Mouse (Mus musculus) forebrain, embryonic 12.5 days (tissue): ENCODE measurements around the gene Vmn2r77. TPM values are rescaled to one million over a fixed set of nuclear protein-coding genes. Genes with fewer than 3 reads are reported as not detected.
"Not testable (repeated sequence)": the region's sequence is repeated elsewhere in the genome, so short reads cannot be mapped to it uniquely, and the experiment has no call there.

Source experiments
- ATAC-seq: fragments of 200-750 bp; cut with Nextera tagmentation; 2 replicates; pipeline ENCODE4 v1.8.0; 2017; ENCODE audit warnings: moderate TSS enrichment; ENCODE audit not compliant: low FRiP score
- H3K27ac ChIP-seq: fragments of 300-500 bp; sonication (generic); 2 replicates; pipeline ENCODE4 v1.5.1; 2016; ENCODE audit warnings: mild to moderate bottlenecking
- H3K27me3 ChIP-seq: fragments of 300-500 bp; sonication (generic); 2 replicates; pipeline ENCODE4 v1.6.1; 2016; ENCODE audit warnings: mild to moderate bottlenecking
- H3K36me3 ChIP-seq: fragments of 300-500 bp; sonication (generic); replicated peaks from 2 replicates; pipeline ENCODE4 v1.6.1; 2016; ENCODE audit warnings: mild to moderate bottlenecking
- H3K4me1 ChIP-seq: fragments of 300-500 bp; sonication (generic); 2 replicates; pipeline ENCODE4 v1.6.1; 2016
- H3K4me2 ChIP-seq: fragments of 300-500 bp; sonication (generic); 2 replicates; pipeline ENCODE4 v1.6.1; 2016; ENCODE audit warnings: mild to moderate bottlenecking, moderate library complexity
- H3K4me3 ChIP-seq: fragments of 300-500 bp; sonication (generic); replicated peaks from 2 replicates; pipeline ENCODE4 v1.5.1; 2016; ENCODE audit warnings: mild to moderate bottlenecking
- H3K9ac ChIP-seq: fragments of 300-500 bp; sonication (generic); 2 replicates; pipeline ENCODE4 v1.6.1; 2016; ENCODE audit warnings: mild to moderate bottlenecking
- H3K9me3 ChIP-seq: fragments of 300-500 bp; sonication (generic); 2 replicates; pipeline ENCODE4 v1.6.1; 2016
- WGBS: fragments of 180-500 bp; shearing (Covaris S2); methylation state at CpG from one replicate; pipeline ENCODE4 v1.1.7; 2016; 5-methylcytosine and 5-hydroxymethylcytosine counted together
- polyA plus RNA-seq: library from polyadenylated mRNA; unstranded; fragments of >200 nt; fragmentation: Nextera tagmentation; extraction: Ambion mirVana; gene quantifications from 2 replicates; pipeline ENCODE4 v1.2.1, GENCODE M21; 2016

The Vmn2r77 gene
- polyA plus RNA-seq = not detected in 2 replicates

DNA sequence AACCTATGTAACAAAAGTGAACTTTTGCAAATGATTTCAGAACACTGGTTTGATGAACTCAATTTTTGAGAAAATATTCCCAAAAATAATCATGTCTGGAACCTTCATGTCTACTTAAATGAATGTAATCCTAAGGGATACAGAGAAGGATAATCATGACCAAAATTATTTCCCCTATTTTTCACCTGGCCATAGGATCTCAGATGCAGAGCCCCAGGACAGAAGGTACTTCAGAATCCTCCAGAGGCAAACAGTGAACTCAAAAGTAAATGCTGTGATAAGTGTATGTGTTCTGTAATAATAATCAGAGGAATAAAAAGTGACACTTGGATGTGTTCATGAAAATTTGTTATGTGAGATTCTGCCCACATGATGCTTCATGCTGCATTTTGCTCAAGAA, at the start of gene Vmn2r77:
Gene Vmn2r77 (plus strand): TSS at position 301 of the 400 bp plus-strand sequence.
- Histone ChIP-seq H3K36me3 (no peaks in the 10 kb centered on the region), H3K27me3 (no peaks in the 10 kb centered on the region), H3K9ac (no peak within 1 kb of the TSS), H3K4me2 (no peak within 1 kb of the TSS), H3K27ac (no peak within 1 kb of the TSS), H3K4me1 (no peaks in the 10 kb centered on the region), H3K4me3 (no peak within 1 kb of the TSS), H3K9me3 (no peaks in the 10 kb centered on the region)
- no peak for ATAC-seq

DNA sequence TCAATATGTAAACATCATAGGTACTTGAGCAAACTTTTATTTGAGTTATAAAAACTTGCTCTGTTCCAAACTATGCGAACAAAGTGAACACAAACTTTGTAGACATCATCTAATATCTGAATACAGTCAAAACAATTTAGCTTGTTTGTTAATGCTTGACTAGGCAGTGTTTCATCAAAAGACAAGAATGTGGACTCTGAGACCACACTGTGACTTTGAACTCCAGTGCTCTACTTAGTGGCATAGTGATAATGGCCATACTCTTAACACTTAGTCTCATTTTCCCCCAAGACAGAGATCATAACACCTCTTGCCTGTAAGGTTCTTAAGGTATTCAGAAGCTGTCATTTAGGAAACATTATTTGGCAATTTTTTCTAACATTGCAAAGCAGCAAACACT, 34.1 kb upstream of the Vmn2r77 start:
- no peak overlapping the region for H3K27ac ChIP-seq
- no peak overlapping the region for H3K9ac ChIP-seq
- H3K4me1 ChIP-seq = no peaks in the 10 kb centered on the region
- H3K4me2 ChIP-seq = no peak overlapping the region
- H3K27me3 ChIP-seq = no peaks in the 10 kb centered on the region
- no peaks in the 10 kb centered on the region for H3K9me3 ChIP-seq
- H3K4me3 ChIP-seq = no peak overlapping the region
- WGBS = 79% methylated on average over 1 of the region's 1 CpGs
- no peak for ATAC-seq
- no peaks in the 10 kb centered on the region for H3K36me3 ChIP-seq

DNA sequence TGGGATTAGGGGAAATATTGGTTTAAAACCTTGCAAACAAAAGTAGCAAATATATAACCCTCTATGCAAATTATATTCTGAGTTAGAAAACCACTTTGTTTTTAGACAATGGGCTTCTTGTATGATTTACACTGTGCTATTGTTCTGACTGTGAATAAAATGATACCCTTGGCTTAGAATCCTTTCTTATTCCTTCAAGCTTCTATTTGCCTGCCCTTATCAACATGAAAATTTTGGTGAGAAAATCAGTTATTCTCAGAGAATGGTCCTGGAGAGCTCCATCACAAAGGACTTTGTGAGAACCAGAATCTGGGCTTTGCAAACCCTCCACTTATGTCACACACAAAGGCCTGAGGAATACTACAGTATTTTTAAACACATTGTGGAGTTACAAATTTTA, 30.2 kb upstream of the Vmn2r77 start:
- H3K27me3 ChIP-seq = no peaks in the 10 kb centered on the region
- no peak for ATAC-seq
- no peaks in the 10 kb centered on the region for H3K9me3 ChIP-seq
- no peak overlapping the region for H3K4me3 ChIP-seq
- H3K4me2 ChIP-seq = no peak overlapping the region
- no peak overlapping the region for H3K9ac ChIP-seq
- no peaks in the 10 kb centered on the region for H3K4me1 ChIP-seq
- H3K36me3 ChIP-seq = no peaks in the 10 kb centered on the region
- no peak overlapping the region for H3K27ac ChIP-seq

DNA sequence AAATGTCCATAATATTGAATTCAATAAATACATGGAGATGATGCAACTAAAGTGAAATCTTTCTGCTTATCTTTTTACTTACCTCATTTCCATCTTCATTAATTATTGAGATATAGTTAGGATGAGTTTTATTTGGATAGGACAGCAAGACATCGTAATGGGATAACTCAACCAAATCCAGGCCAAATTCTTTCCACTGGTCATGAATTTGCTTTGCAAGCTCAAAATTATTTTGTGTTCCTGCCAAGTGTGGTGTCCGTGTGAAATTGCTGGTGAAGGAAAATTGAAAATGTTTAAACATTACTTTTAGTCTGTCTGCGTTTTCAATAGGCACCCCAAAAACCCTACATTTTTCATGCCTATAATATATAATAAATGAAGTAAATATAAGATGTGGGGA, 23.2 kb upstream of the Vmn2r77 start:
- no peak for ATAC-seq
- no peaks in the 10 kb centered on the region for H3K9me3 ChIP-seq
- H3K4me3 ChIP-seq = no peak overlapping the region
- H3K4me1 ChIP-seq = peaks cover 5% of the 10 kb centered on the region; the same call in 1 of the 2 replicates
- no peaks in the 10 kb centered on the region for H3K27me3 ChIP-seq
- no peak overlapping the region for H3K4me2 ChIP-seq
- H3K36me3 ChIP-seq = no peaks in the 10 kb centered on the region
- 84% methylated on average over 3 of the region's 3 CpGs for WGBS
- no peak overlapping the region for H3K27ac ChIP-seq
- H3K9ac ChIP-seq = no peak overlapping the region

DNA sequence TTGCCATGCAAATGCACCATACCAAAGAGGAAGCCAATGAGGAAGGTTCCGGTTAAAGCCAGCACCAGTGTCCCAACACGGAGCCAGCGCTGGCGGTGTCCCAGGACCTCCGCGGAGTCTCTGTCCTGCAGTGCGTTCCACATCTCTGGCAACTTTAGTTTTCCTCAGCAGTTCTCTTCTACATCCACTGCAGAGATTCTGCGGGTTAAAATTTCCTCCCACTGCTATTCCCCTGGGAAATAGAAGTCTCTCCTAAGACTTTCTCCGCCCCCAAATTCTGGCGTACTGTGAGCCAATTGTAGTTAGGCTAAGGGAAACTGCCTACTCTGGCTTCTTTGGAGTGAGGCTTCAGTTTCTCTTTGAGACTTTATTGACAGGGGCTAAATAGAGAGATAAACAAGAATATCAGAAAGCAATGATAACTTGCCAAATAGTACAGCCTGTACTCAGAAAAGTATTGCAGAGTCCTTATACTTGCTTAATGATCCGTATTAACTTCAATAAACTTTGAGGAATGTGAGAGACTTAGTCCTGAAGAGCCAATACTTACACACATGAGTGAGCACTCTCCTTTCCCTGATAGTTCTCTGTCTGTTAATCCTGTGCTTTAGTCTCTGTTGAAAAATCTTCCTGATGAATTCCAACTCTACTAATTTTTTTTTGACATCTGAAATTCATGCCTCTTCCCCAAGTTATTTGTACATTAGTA, 19.1 kb upstream of the Vmn2r77 start, which contains the start of gene Folh1:
Gene Folh1 (minus strand): TSS at position 327 of the 709 bp plus-strand sequence.
- H3K27ac ChIP-seq = no peak within 1 kb of the TSS
- H3K4me3 ChIP-seq = peak within 1 kb of the TSS; percentile 24
- no peaks in the 10 kb centered on the region for H3K36me3 ChIP-seq
- no peak within 1 kb of the TSS; the same call in 1 of the 2 replicates for H3K9ac ChIP-seq
- no peaks in the 10 kb centered on the region for H3K27me3 ChIP-seq
- peaks cover 5% of the 10 kb centered on the region; the same call in 1 of the 2 replicates for H3K4me1 ChIP-seq
- WGBS = 5% methylated on average over 11 of the region's 11 CpGs
- H3K4me2 ChIP-seq = peak within 1 kb of the TSS; percentile 50
- H3K9me3 ChIP-seq = no peaks in the 10 kb centered on the region
- ATAC-seq = peak; percentile 63; the same call in 1 of the 2 replicates

DNA sequence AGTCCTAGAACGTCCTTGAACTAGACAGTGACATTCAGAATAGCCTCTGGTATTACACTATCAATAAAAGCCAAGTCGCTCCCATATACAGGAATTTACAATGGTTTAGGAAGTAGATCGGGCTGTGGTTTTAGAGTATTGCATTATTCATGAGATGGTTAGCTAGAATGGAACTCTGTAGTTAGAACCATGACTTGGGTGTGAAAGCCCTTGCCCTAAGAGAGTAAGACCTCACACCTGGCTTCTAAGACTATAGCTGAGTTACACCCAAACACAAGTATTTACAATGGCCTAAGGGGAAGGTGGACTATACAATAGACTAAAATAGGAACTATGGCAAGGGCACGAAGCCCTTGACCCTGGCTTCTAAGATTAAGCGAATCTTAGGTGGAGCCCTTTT, 20.4 kb downstream of the Vmn2r77 start:
- H3K4me1 ChIP-seq, H3K27me3 ChIP-seq, ATAC-seq, H3K9ac ChIP-seq, H3K36me3 ChIP-seq, H3K27ac ChIP-seq, H3K4me3 ChIP-seq, H3K4me2 ChIP-seq, H3K9me3 ChIP-seq: not testable (repeated sequence)
- WGBS = 92% methylated on average over 5 of the region's 5 CpGs

DNA sequence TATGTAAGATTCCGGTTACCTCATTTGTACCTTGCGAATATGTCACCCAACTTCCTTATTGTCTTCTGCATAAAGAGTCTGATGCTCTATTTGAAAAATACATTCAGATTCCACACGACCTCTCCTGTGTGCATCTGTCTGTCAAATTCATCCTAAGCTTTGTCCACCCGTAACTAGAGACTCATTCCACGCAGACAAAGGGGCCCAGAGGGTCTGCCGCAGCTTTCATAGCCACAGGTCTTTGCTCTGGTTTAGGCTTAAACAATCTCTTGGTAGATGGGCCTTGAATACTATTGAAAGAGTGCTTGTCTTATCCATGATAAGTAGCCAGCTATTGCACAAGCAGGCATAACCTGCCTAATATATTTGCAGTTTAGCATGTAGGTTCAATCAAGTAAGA, 20.9 kb downstream of the Vmn2r77 start:
- WGBS = 78% methylated on average over 6 of the region's 6 CpGs
- not testable (repeated sequence) for H3K9ac ChIP-seq, H3K4me2 ChIP-seq, ATAC-seq, H3K27ac ChIP-seq, H3K9me3 ChIP-seq, H3K27me3 ChIP-seq, H3K4me3 ChIP-seq, H3K36me3 ChIP-seq, H3K4me1 ChIP-seq

DNA sequence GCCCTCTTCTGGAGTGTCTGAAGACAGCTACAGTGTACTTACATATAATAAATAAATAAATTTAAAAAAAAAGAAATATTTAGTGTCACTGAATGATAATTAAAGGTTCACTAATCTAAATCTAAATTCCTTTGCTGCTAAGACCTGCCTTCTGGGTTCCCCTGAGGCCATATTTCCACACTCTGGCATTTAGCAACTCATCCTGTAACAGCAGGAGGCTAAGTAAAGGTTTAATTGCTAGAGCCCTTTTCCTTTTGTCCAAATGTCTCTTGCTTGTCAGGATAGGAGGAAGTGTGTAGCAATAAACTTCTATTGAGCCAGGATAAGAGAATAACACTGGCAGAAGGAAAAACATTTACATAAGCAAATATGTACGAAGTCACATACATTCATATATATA, 21.6 kb downstream of the Vmn2r77 start:
- H3K27ac ChIP-seq = no peak overlapping the region
- 90% methylated on average over 1 of the region's 1 CpGs for WGBS
- H3K9ac ChIP-seq = no peak overlapping the region
- no peak overlapping the region for H3K4me2 ChIP-seq
- ATAC-seq = no peak
- no peak overlapping the region for H3K4me3 ChIP-seq
- no peaks in the 10 kb centered on the region for H3K27me3 ChIP-seq
- H3K36me3 ChIP-seq = no peaks in the 10 kb centered on the region
- H3K4me1 ChIP-seq = no peaks in the 10 kb centered on the region
- H3K9me3 ChIP-seq = no peaks in the 10 kb centered on the region

Other genes with a start within 250 kb of the Vmn2r77 start
- gene Olfr295, start 211.2 kb upstream of the Vmn2r77 start, polyA plus RNA-seq = not detected in 2 replicates
- gene Olfr294, start 178.4 kb upstream of the Vmn2r77 start, polyA plus RNA-seq = not detected in 2 replicates
- gene Olfr293, start 146.0 kb upstream of the Vmn2r77 start, polyA plus RNA-seq = not detected in 2 replicates
- not detected in 2 replicates for gene Olfr292, start 106.7 kb upstream of the Vmn2r77 start, polyA plus RNA-seq
- 0.14 and 0.36 TPM in 2 replicates for gene Folh1, start 19.1 kb upstream of the Vmn2r77 start, polyA plus RNA-seq
- gene Vmn2r78, start 120.1 kb downstream of the Vmn2r77 start, polyA plus RNA-seq = not detected in 2 replicates
- gene Vmn2r79, start 201.1 kb downstream of the Vmn2r77 start, polyA plus RNA-seq = not detected in 2 replicates